Mouse (Mus musculus): ENCODE data around the gene Cda. TPM values are rescaled to one million over a fixed set of nuclear protein-coding genes. Genes with fewer than 3 reads are reported as not detected.

Gene Cda
- polyA plus RNA-seq, 1 experiment from 2014 or later = 1.9 TPM

- peak overlapping the region; percentile 79 for H3K9ac ChIP-seq (ENCODE audit: low read length)
- no peaks in the 10 kb centered on the region for H3K9me3 ChIP-seq (ENCODE audit: control insufficient read depth, low read length)
- H3K27me3 ChIP-seq (ENCODE audit: control insufficient read depth, insufficient read depth, low read length) = no peaks in the 10 kb centered on the region
- no peak for DNase-seq (ENCODE audit: low spot score)
- peak overlapping the region; percentile 65 for H3K4me2 ChIP-seq (ENCODE audit: low read depth, low read length, severe bottlenecking)
- H3K4me3 ChIP-seq (ENCODE audit: low read depth, low read length) = peak overlapping the region; percentile 93
- H3K36me3 ChIP-seq (ENCODE audit: control insufficient read depth, insufficient read depth, low read length) = no peaks in the 10 kb centered on the region
- ATAC-seq (replicated peaks; ENCODE audit: low FRiP score) = no peak
- no peak overlapping the region; the same call in 1 of the 2 replicates for H3K27ac ChIP-seq (ENCODE audit: low read depth, low read length)
- peaks cover 8% of the 10 kb centered on the region for H3K4me1 ChIP-seq (replicated peaks; ENCODE audit: control insufficient read depth, insufficient read depth, low read length)
- 18% methylated on average over 18 of the region's 18 CpGs for WGBS
Measured at GRCm38 (mm10) chr4:138303742-138304141, 64.0 kb downstream of the Cda start.

GRCm38 (mm10) chr4:138303011-138303410 lies 64.8 kb downstream of the Cda start:
- Histone ChIP-seq H3K27ac (ENCODE audit: low read depth, low read length) (no peak overlapping the region), H3K4me2 (ENCODE audit: low read depth, low read length, severe bottlenecking) (no peak overlapping the region), H3K9me3 (ENCODE audit: control insufficient read depth, low read length) (no peaks in the 10 kb centered on the region), H3K27me3 (ENCODE audit: control insufficient read depth, insufficient read depth, low read length) (no peaks in the 10 kb centered on the region), H3K36me3 (ENCODE audit: control insufficient read depth, insufficient read depth, low read length) (no peaks in the 10 kb centered on the region), H3K9ac (ENCODE audit: low read length) (no peak overlapping the region), H3K4me3 (ENCODE audit: low read depth, low read length) (no peak overlapping the region), H3K4me1 (replicated peaks; ENCODE audit: control insufficient read depth, insufficient read depth, low read length) (peaks cover 8% of the 10 kb centered on the region)
- ATAC-seq (replicated peaks; ENCODE audit: low FRiP score) (no peak), DNase-seq (ENCODE audit: low spot score) (no peak)
- 90% methylated on average over 3 of the region's 3 CpGs for WGBS

- Histone ChIP-seq H3K4me1 (replicated peaks; ENCODE audit: control insufficient read depth, insufficient read depth, low read length) (peaks cover 8% of the 10 kb centered on the region), H3K36me3 (ENCODE audit: control insufficient read depth, insufficient read depth, low read length) (no peaks in the 10 kb centered on the region), H3K27ac (ENCODE audit: low read depth, low read length) (no peak overlapping the region), H3K4me3 (ENCODE audit: low read depth, low read length) (no peak overlapping the region), H3K4me2 (ENCODE audit: low read depth, low read length, severe bottlenecking) (no peak overlapping the region), H3K27me3 (ENCODE audit: control insufficient read depth, insufficient read depth, low read length) (no peaks in the 10 kb centered on the region), H3K9me3 (ENCODE audit: control insufficient read depth, low read length) (no peaks in the 10 kb centered on the region), H3K9ac (ENCODE audit: low read length) (no peak overlapping the region)
- DNase-seq (ENCODE audit: low spot score) = no peak
- WGBS = 88% methylated on average over 10 of the region's 10 CpGs
- ATAC-seq (replicated peaks; ENCODE audit: low FRiP score) = no peak
Measured at GRCm38 (mm10) chr4:138301271-138301780, 66.5 kb downstream of the Cda start.

- Histone ChIP-seq H3K9ac (ENCODE audit: low read length) (no peak overlapping the region), H3K4me1 (replicated peaks; ENCODE audit: control insufficient read depth, insufficient read depth, low read length) (no peaks in the 10 kb centered on the region), H3K4me2 (ENCODE audit: low read depth, low read length, severe bottlenecking) (no peak overlapping the region), H3K27me3 (ENCODE audit: control insufficient read depth, insufficient read depth, low read length) (no peaks in the 10 kb centered on the region), H3K9me3 (ENCODE audit: control insufficient read depth, low read length) (no peaks in the 10 kb centered on the region), H3K36me3 (ENCODE audit: control insufficient read depth, insufficient read depth, low read length) (no peaks in the 10 kb centered on the region), H3K27ac (ENCODE audit: low read depth, low read length) (no peak overlapping the region), H3K4me3 (ENCODE audit: low read depth, low read length) (no peak overlapping the region)
- DNase-seq (ENCODE audit: low spot score) (no peak), ATAC-seq (replicated peaks; ENCODE audit: low FRiP score) (no peak)
- 77% methylated on average over 11 of the region's 14 CpGs for WGBS
Measured at GRCm38 (mm10) chr4:138293949-138294550, 73.7 kb downstream of the Cda start.

GRCm38 (mm10) chr4:138293261-138293948 lies 74.4 kb downstream of the Cda start:
- WGBS = 84% methylated on average over 18 of the region's 18 CpGs
- no peak overlapping the region for H3K4me2 ChIP-seq (ENCODE audit: low read depth, low read length, severe bottlenecking)
- H3K4me3 ChIP-seq (ENCODE audit: low read depth, low read length) = no peak overlapping the region
- H3K36me3 ChIP-seq (ENCODE audit: control insufficient read depth, insufficient read depth, low read length) = no peaks in the 10 kb centered on the region
- ATAC-seq (replicated peaks; ENCODE audit: low FRiP score) (no peak), DNase-seq (ENCODE audit: low spot score) (no peak)
- H3K27ac ChIP-seq (ENCODE audit: low read depth, low read length) = no peak overlapping the region
- no peaks in the 10 kb centered on the region for H3K9me3 ChIP-seq (ENCODE audit: control insufficient read depth, low read length)
- H3K27me3 ChIP-seq (ENCODE audit: control insufficient read depth, insufficient read depth, low read length) = no peaks in the 10 kb centered on the region
- H3K4me1 ChIP-seq (replicated peaks; ENCODE audit: control insufficient read depth, insufficient read depth, low read length) = no peaks in the 10 kb centered on the region
- H3K9ac ChIP-seq (ENCODE audit: low read length) = no peak overlapping the region

- no peak overlapping the region for H3K4me2 ChIP-seq (ENCODE audit: low read depth, low read length, severe bottlenecking)
- 91% methylated on average over 13 of the region's 13 CpGs for WGBS
- ATAC-seq (replicated peaks; ENCODE audit: low FRiP score) = no peak
Measured at GRCm38 (mm10) chr4:138292028-138292427, 75.8 kb downstream of the Cda start.

GRCm38 (mm10) chr4:138288691-138289090 lies 79.1 kb downstream of the Cda start:
- Histone ChIP-seq H3K27me3 (ENCODE audit: control insufficient read depth, insufficient read depth, low read length) (no peaks in the 10 kb centered on the region), H3K4me3 (ENCODE audit: low read depth, low read length) (no peak overlapping the region), H3K36me3 (ENCODE audit: control insufficient read depth, insufficient read depth, low read length) (no peaks in the 10 kb centered on the region), H3K9me3 (ENCODE audit: control insufficient read depth, low read length) (no peaks in the 10 kb centered on the region), H3K4me2 (ENCODE audit: low read depth, low read length, severe bottlenecking) (no peak overlapping the region), H3K9ac (ENCODE audit: low read length) (no peak overlapping the region), H3K27ac (ENCODE audit: low read depth, low read length) (no peak overlapping the region), H3K4me1 (replicated peaks; ENCODE audit: control insufficient read depth, insufficient read depth, low read length) (no peaks in the 10 kb centered on the region)
- WGBS = 84% methylated on average over 7 of the region's 7 CpGs
- ATAC-seq (replicated peaks; ENCODE audit: low FRiP score) (no peak), DNase-seq (ENCODE audit: low spot score) (no peak)

More at GRCm38 (mm10) chr4:138292028-138292427, 75.8 kb downstream of the Cda start:
- no peak overlapping the region for H3K9ac ChIP-seq (ENCODE audit: low read length)
- no peak overlapping the region for H3K4me3 ChIP-seq (ENCODE audit: low read depth, low read length)
- no peak overlapping the region for H3K27ac ChIP-seq (ENCODE audit: low read depth, low read length)
- no peak for DNase-seq (ENCODE audit: low spot score)
- no peaks in the 10 kb centered on the region for H3K36me3 ChIP-seq (ENCODE audit: control insufficient read depth, insufficient read depth, low read length)
- H3K9me3 ChIP-seq (ENCODE audit: control insufficient read depth, low read length) = no peaks in the 10 kb centered on the region
- no peaks in the 10 kb centered on the region for H3K4me1 ChIP-seq (replicated peaks; ENCODE audit: control insufficient read depth, insufficient read depth, low read length)
- no peaks in the 10 kb centered on the region for H3K27me3 ChIP-seq (ENCODE audit: control insufficient read depth, insufficient read depth, low read length)
